In genomic region chr3:129563807-129564206, GRCm38 (mm10) we compare ENCODE assay signal across 20 mouse cellular contexts. TPM values are rescaled to one million over a fixed set of nuclear protein-coding genes. Genes with fewer than 3 reads are reported as not detected.
A peak's percentile ranks its signal among the peaks of the same experiment; 100 is the strongest.
DNase-seq lines count a peak whose midpoint lies in the region; ATAC-seq and TF ChIP-seq lines count a peak whose summit lies in the region.
"Had no signal": no experiment of that assay in that cellular context is flagged by ENCODE, and none has a peak within 500 bp of the region (broad histone marks: within the 10 kb centered on the region; RNA-seq: fewer than 3 reads in every experiment).

No protein-coding gene starts in this region.

- TF ChIP-seq CTCF in kidney, adult 2 months (conservative IDR thresholded peaks at IDR 0.05; ENCODE audit: insufficient read depth, insufficient read length, low read depth, low read length) = no peak
- no peak for TF ChIP-seq CTCF in liver, adult 2 months (IDR thresholded peaks at IDR 0.05; ENCODE audit: low read depth, low read length)
- no peak for TF ChIP-seq CTCF in liver, postnatal 0 days (IDR thresholded peaks at IDR 0.05; ENCODE audit: low read depth)

- no peak overlapping the region for H3K4me3 ChIP-seq in kidney, adult 2 months (ENCODE audit: insufficient read depth, low read depth, low read length)
- no peak overlapping the region for H3K4me3 ChIP-seq in kidney, embryonic 15.5 days (replicated peaks)
- no peak overlapping the region for H3K4me3 ChIP-seq in liver, adult 2 months (ENCODE audit: insufficient read depth, low read depth, low read length)
- H3K4me3 ChIP-seq in liver, postnatal 0 days (ENCODE audit: low read depth, low read length) = no peak overlapping the region
- H3K4me3 ChIP-seq in forebrain, embryonic 16.5 days (replicated peaks; ENCODE audit: low read length) = no peak overlapping the region
- H3K4me3 ChIP-seq: embryonic facial prominence, embryonic 10.5 days; embryonic facial prominence, embryonic 12.5 days; forebrain, embryonic 13.5 days; forebrain, embryonic 15.5 days had no signal

- no peak for TF ChIP-seq POLR2A in kidney, adult 2 months (IDR thresholded peaks at IDR 0.05; ENCODE audit: low read depth, low read length)
- no peak for TF ChIP-seq POLR2A in liver, adult 2 months (IDR thresholded peaks at IDR 0.05; ENCODE audit: extremely low read depth, insufficient read depth, low read length)

- H3K27me3 ChIP-seq in kidney, adult 2 months (replicated peaks; ENCODE audit: control insufficient read depth, insufficient read depth, low read length) = no peaks in the 10 kb centered on the region
- H3K27me3 ChIP-seq in kidney, embryonic 15.5 days = no peaks in the 10 kb centered on the region
- no peaks in the 10 kb centered on the region for H3K27me3 ChIP-seq in liver, adult 2 months (ENCODE audit: control insufficient read depth, insufficient read depth, low read length)
- H3K27me3 ChIP-seq in liver, postnatal 0 days (ENCODE audit: insufficient read depth, low read length) = no peaks in the 10 kb centered on the region
- no peaks in the 10 kb centered on the region for H3K27me3 ChIP-seq in forebrain, embryonic 16.5 days (replicated peaks; ENCODE audit: control insufficient read depth, insufficient read depth, low read length)
- H3K27me3 ChIP-seq: embryonic facial prominence, embryonic 12.5 days; forebrain, embryonic 13.5 days; forebrain, embryonic 15.5 days had no signal

- H3K36me3 ChIP-seq in kidney, adult 2 months (ENCODE audit: control insufficient read depth, insufficient read depth, low read length) = no peaks in the 10 kb centered on the region
- H3K36me3 ChIP-seq in kidney, embryonic 15.5 days = peaks cover 18% of the 10 kb centered on the region
- peaks cover 15% of the 10 kb centered on the region for H3K36me3 ChIP-seq in liver, adult 2 months (ENCODE audit: control insufficient read depth, insufficient read depth, low read length)
- H3K36me3 ChIP-seq in liver, postnatal 0 days (replicated peaks; ENCODE audit: insufficient read depth, low read length) = peaks cover 5% of the 10 kb centered on the region; the same call in 1 of the 2 replicates
- no peaks in the 10 kb centered on the region for H3K36me3 ChIP-seq in forebrain, embryonic 16.5 days (ENCODE audit: control insufficient read depth, insufficient read depth)

- TF ChIP-seq EP300 in liver, postnatal 0 days (IDR thresholded peaks at IDR 0.05; ENCODE audit: low read depth) = no peak

- H3K27ac ChIP-seq in kidney, adult 2 months (ENCODE audit: insufficient read depth, low read depth, low read length) = no peak overlapping the region
- no peak overlapping the region for H3K27ac ChIP-seq in kidney, embryonic 15.5 days
- peak overlapping the region; percentile 53 for H3K27ac ChIP-seq in liver, adult 2 months (replicated peaks; ENCODE audit: insufficient read depth, low read depth, low read length)
- no peak overlapping the region for H3K27ac ChIP-seq in liver, postnatal 0 days (ENCODE audit: low read depth)
- H3K27ac ChIP-seq in forebrain, embryonic 16.5 days (ENCODE audit: low read length) = no peak overlapping the region
- H3K27ac ChIP-seq: embryonic facial prominence, embryonic 10.5 days; embryonic facial prominence, embryonic 12.5 days; forebrain, embryonic 13.5 days; forebrain, embryonic 15.5 days had no signal

- no peak for ATAC-seq in kidney, embryonic 15.5 days (replicated peaks; ENCODE audit: low FRiP score)
- ATAC-seq in liver, postnatal 0 days = no peak
- no peak for ATAC-seq in forebrain, embryonic 16.5 days
- ATAC-seq: activated CD4-positive, CD25-positive, alpha-beta regulatory T cell, adult 4 months; forebrain, embryonic 13.5 days; forebrain, embryonic 15.5 days had no signal

- H3K79me2 ChIP-seq in liver, adult 2 months (ENCODE audit: control insufficient read depth, insufficient read depth, low read length) = peaks cover 7% of the 10 kb centered on the region; the same call in 1 of the 2 replicates

- H3K4me1 ChIP-seq in kidney, adult 2 months (ENCODE audit: control insufficient read depth, insufficient read depth, low read length) = no peaks in the 10 kb centered on the region; the same call in 1 of the 2 replicates
- H3K4me1 ChIP-seq in kidney, embryonic 15.5 days = peaks cover 9% of the 10 kb centered on the region; the same call in 1 of the 2 replicates
- H3K4me1 ChIP-seq in liver, adult 2 months (ENCODE audit: control insufficient read depth, insufficient read depth, low read length) = peaks cover 41% of the 10 kb centered on the region
- peaks cover 26% of the 10 kb centered on the region for H3K4me1 ChIP-seq in liver, postnatal 0 days (ENCODE audit: insufficient read depth)
- H3K4me1 ChIP-seq in forebrain, embryonic 16.5 days (replicated peaks; ENCODE audit: control insufficient read depth, insufficient read depth, low read length) = peaks cover 5% of the 10 kb centered on the region; the same call in 1 of the 2 replicates
- H3K4me1 ChIP-seq: embryonic facial prominence, embryonic 12.5 days; forebrain, embryonic 15.5 days had no signal

- DNase-seq in kidney, adult 2 months = peak; percentile 76
- DNase-seq in kidney, adult 9 months = peak; percentile 68
- no peak for DNase-seq in kidney, postnatal 14 days
- peak; percentile 88 for DNase-seq in liver, adult 2 months (ENCODE audit: extremely low read depth, low read depth, low spot score)
- no peak for DNase-seq in liver, postnatal 0 days
- DNase-seq: adrenal gland, adult 8-10 months; adrenal gland, postnatal 14 days; adrenal gland, postnatal 36 days; cerebellum, adult 11-12 months; cerebellum, adult 2 months; cerebellum, adult 9-10 months; cerebellum, postnatal 10 days; cerebellum, postnatal 25 days had no signal

- H3K4me2 ChIP-seq in kidney, embryonic 15.5 days = no peak overlapping the region
- no peak overlapping the region for H3K4me2 ChIP-seq in liver, postnatal 0 days (ENCODE audit: low read depth, low read length)
- no peak overlapping the region for H3K4me2 ChIP-seq in forebrain, embryonic 16.5 days (ENCODE audit: low read length)
- H3K4me2 ChIP-seq: embryonic facial prominence, embryonic 12.5 days; forebrain, embryonic 13.5 days; forebrain, embryonic 15.5 days had no signal

- WGBS in kidney, adult 2 months = 59% methylated on average over 4 of the region's 4 CpGs
- WGBS in kidney, embryonic 15.5 days = 78% methylated on average over 4 of the region's 4 CpGs
- WGBS in liver, adult 2 months = 45% methylated on average over 4 of the region's 4 CpGs
- 73% methylated on average over 4 of the region's 4 CpGs for WGBS in liver, postnatal 0 days (ENCODE audit: insufficient replicate concordance)
- WGBS in forebrain, embryonic 16.5 days = 93% methylated on average over 4 of the region's 4 CpGs

- H3K9me3 ChIP-seq in kidney, embryonic 15.5 days (replicated peaks) = no peaks in the 10 kb centered on the region
- no peaks in the 10 kb centered on the region for H3K9me3 ChIP-seq in liver, postnatal 0 days (ENCODE audit: low read length)
- no peaks in the 10 kb centered on the region for H3K9me3 ChIP-seq in forebrain, embryonic 16.5 days (ENCODE audit: control insufficient read depth, low read length)
- H3K9me3 ChIP-seq: embryonic facial prominence, embryonic 10.5 days; embryonic facial prominence, embryonic 12.5 days; forebrain, embryonic 13.5 days; forebrain, embryonic 15.5 days had no signal

- H3K9ac ChIP-seq in kidney, embryonic 15.5 days = no peak overlapping the region
- H3K9ac ChIP-seq in liver, adult 2 months (ENCODE audit: low read depth, low read length) = no peak overlapping the region
- H3K9ac ChIP-seq in liver, postnatal 0 days (replicated peaks) = no peak overlapping the region
- no peak overlapping the region for H3K9ac ChIP-seq in forebrain, embryonic 16.5 days (replicated peaks; ENCODE audit: low read depth, low read length)
- H3K9ac ChIP-seq: embryonic facial prominence, embryonic 12.5 days; forebrain, embryonic 13.5 days; forebrain, embryonic 15.5 days had no signal

RNA-seq across cellular contexts. Expression of gene Elovl6, which starts 31.7 kb away (rescaled TPM):
- 73.0 and 75.5 TPM in 2 replicates for polyA plus RNA-seq in kidney, adult 2 months (2012; rRNA removed)
- polyA plus RNA-seq in kidney, embryonic 15.5 days (2015; fragmentation: Nextera tagmentation; extraction: Ambion mirVana) = 46.6 and 47.6 TPM in 2 replicates
- 30.5 and 44.3 TPM in 2 replicates for total RNA-seq in liver, adult 2 months (2014; rRNA removed)
- polyA plus RNA-seq in liver, adult 2 months (2012; rRNA removed) = 44.6 and 70.5 TPM in 2 replicates
- polyA plus RNA-seq in liver, postnatal 0 days (2015; fragmentation: Nextera tagmentation; extraction: Ambion mirVana) = 6.6 and 8.0 TPM in 2 replicates
- polyA plus RNA-seq in forebrain, embryonic 16.5 days (2015; fragmentation: Nextera tagmentation; extraction: Ambion mirVana) = 43.5 and 44.7 TPM in 2 replicates

Comparison
In these comparisons a context has a peak if more than half of its experiments do, and no peak if none do; other contexts are left out.
1. DNase-seq: peak in kidney, adult 2 months (single experiment), kidney, adult 9 months (single experiment) and liver, adult 2 months (single experiment); none in kidney, postnatal 14 days (single experiment) and liver, postnatal 0 days (single experiment).